Mouse (Mus musculus) liver, postnatal 0 days (tissue): ENCODE measurements around the gene Smc5. TPM values are rescaled to one million over a fixed set of nuclear protein-coding genes. Genes with fewer than 3 reads are reported as not detected.

ENCODE experiments used
- ATAC-seq: fragments of 200-750 bp; cut with Nextera tagmentation; 2 replicates; pipeline ENCODE4 v1.8.0; 2017; ENCODE audit warnings: mild to moderate bottlenecking, moderate library complexity
- DNase-seq: peaks from one replicate; pipeline ENCODE4 v3.0.0-alpha.2; 2016
- H3K27ac ChIP-seq: fragments of 300-500 bp; sonication (generic); 2 replicates; pipeline ENCODE4 v1.5.1; 2014; ENCODE audit warnings: antibody characterized with exemption, moderate library complexity, mild to moderate bottlenecking, low read depth
- H3K27me3 ChIP-seq: fragments of 300-500 bp; sonication (generic); 2 replicates; pipeline ENCODE4 v1.6.1; 2014; ENCODE audit warnings: low read length, control low read depth, mixed read lengths; ENCODE audit not compliant: insufficient read depth
- H3K36me3 ChIP-seq: fragments of 300-500 bp; sonication (generic); replicated peaks from 2 replicates; pipeline ENCODE4 v1.6.1; 2014; ENCODE audit warnings: mild to moderate bottlenecking, control low read depth, low read length, moderate library complexity, mixed read lengths; ENCODE audit not compliant: insufficient read depth
- H3K4me1 ChIP-seq: fragments of 300-500 bp; sonication (generic); 2 replicates; pipeline ENCODE4 v1.6.1; 2014; ENCODE audit warnings: antibody characterized with exemption, mild to moderate bottlenecking, control low read depth; ENCODE audit not compliant: insufficient read depth
- H3K4me2 ChIP-seq: fragments of 300-500 bp; sonication (generic); 2 replicates; pipeline ENCODE4 v1.6.1; 2014; ENCODE audit warnings: low read depth, mild to moderate bottlenecking, low read length, moderate library complexity, mixed read lengths
- H3K4me3 ChIP-seq: fragments of 300-500 bp; sonication (generic); 2 replicates; pipeline ENCODE4 v1.5.1; 2014; ENCODE audit warnings: low read depth, low read length
- H3K9ac ChIP-seq: fragments of 300-500 bp; sonication (generic); replicated peaks from 2 replicates; pipeline ENCODE4 v1.6.1; 2014; ENCODE audit warnings: mild to moderate bottlenecking, moderate library complexity
- H3K9me3 ChIP-seq: fragments of 300-500 bp; sonication (generic); 2 replicates; pipeline ENCODE4 v1.6.1; 2016; ENCODE audit warnings: mild to moderate bottlenecking, control low read depth, low read length, mixed read lengths
- CTCF ChIP-seq: sonication (generic); IDR thresholded peaks from 2 replicates; pipeline ENCODE4 v1.5.1; 2016; ENCODE audit warnings: antibody characterized with exemption, low read depth
- EP300 ChIP-seq: IDR thresholded peaks from 2 replicates; pipeline ENCODE4 v1.6.1; 2016; ENCODE audit warnings: antibody characterized with exemption, low read depth, mild to moderate bottlenecking
- WGBS: fragments of 180-500 bp; shearing (Covaris S2); extraction: QIAGEN DNeasy Blood & Tissue Kit; methylation state at CpG from one replicate; pipeline ENCODE4 v1.1.7; 2014; ENCODE audit not compliant: insufficient replicate concordance; 5-methylcytosine and 5-hydroxymethylcytosine counted together
- polyA plus RNA-seq: library from polyadenylated mRNA; unstranded; fragments of >200 nt; fragmentation: Nextera tagmentation; extraction: Ambion mirVana; gene quantifications from 2 replicates; pipeline ENCODE4 v1.2.1, GENCODE M21; 2015

Gene Smc5
- polyA plus RNA-seq = 5.4 and 6.8 TPM in 2 replicates

DNA sequence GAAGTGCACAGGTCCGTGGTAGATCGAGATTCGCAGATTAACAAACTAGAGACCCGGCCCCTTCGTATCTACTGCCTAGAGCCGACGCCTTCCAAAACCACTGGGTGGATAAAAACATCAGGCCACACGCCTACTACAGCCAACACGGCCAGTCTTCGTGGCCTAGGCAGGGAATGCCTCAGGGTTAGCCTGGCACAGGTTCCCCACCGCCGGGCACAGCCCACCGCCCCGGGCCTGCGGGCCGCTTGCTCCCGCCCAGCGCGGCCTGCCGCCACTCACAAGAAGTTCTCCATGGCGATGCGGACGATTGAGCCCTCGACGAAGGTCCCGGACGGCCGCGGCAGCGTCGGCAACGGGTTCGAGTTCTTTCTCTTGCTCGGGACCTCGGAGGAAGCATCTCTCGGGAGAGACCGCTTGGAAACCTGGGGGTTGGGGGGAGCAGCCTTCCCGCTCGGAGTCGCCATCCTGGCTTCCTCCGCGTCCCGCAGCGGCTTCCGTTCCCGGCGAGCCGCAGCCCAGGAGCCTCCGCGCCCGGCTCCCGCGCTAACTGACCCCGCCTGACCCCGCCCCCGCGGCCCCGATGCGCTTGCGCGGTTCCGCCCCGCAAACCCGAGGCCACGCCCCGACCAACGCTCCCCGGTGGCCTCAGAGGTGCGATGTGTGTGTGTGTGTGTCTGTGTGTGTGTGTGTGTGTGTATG, at the start of gene Smc5:
Smc5 (minus strand) TSS at position 543 of the 699 bp plus-strand sequence.
- DNase-seq (peak; percentile 96), ATAC-seq (peak; percentile 98)
- WGBS = under 1% methylated on average over 60 of the region's 69 CpGs
- TF ChIP-seq EP300 (no peak), CTCF (no peak)
- Histone ChIP-seq H3K4me2 (peak within 1 kb of the TSS; percentile 85), H3K9ac (peak within 1 kb of the TSS; percentile 87), H3K9me3 (no peaks in the 10 kb centered on the region), H3K27ac (peak within 1 kb of the TSS; percentile 53), H3K27me3 (no peaks in the 10 kb centered on the region), H3K4me1 (peaks cover 8% of the 10 kb centered on the region), H3K36me3 (peaks cover 6% of the 10 kb centered on the region), H3K4me3 (peak within 1 kb of the TSS; percentile 69)

DNA sequence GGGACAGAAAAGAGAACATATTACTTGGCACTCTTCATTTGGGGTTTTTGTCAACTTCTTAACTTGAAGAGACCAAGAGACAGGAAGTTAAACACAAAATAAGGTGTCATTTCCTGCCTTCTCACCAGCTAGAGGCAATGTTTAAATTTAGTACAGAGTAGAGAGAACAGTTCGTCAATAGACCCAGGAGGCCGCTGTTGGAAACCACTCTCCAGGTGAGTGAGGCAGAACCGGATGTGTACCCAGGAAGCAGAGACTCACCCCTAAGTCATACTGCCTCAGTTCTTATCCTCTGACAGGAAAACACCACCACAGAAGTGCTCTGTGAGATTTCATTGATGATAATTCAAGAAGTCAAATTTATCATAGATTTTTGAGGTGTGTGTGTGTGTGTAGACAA, 49.4 kb upstream of the Smc5 start:
- ATAC-seq = no peak
- H3K4me3 ChIP-seq = no peak overlapping the region
- no peaks in the 10 kb centered on the region for H3K36me3 ChIP-seq
- H3K9me3 ChIP-seq = no peaks in the 10 kb centered on the region
- no peak overlapping the region for H3K9ac ChIP-seq
- TF ChIP-seq CTCF (no peak), EP300 (no peak)
- no peaks in the 10 kb centered on the region for H3K4me1 ChIP-seq
- H3K27ac ChIP-seq = no peak overlapping the region
- WGBS = 32% methylated on average over 3 of the region's 3 CpGs
- DNase-seq = no peak
- H3K27me3 ChIP-seq = no peaks in the 10 kb centered on the region
- H3K4me2 ChIP-seq = no peak overlapping the region

GRCm38 (mm10) chr19:23317989-23318358, 44.3 kb upstream of the Smc5 start:
- no peak overlapping the region for H3K9ac ChIP-seq
- H3K4me2 ChIP-seq = no peak overlapping the region
- no peak overlapping the region for H3K4me3 ChIP-seq
- DNase-seq (no peak), ATAC-seq (no peak)
- no peaks in the 10 kb centered on the region for H3K4me1 ChIP-seq
- no peaks in the 10 kb centered on the region for H3K36me3 ChIP-seq
- WGBS = 72% methylated on average over 5 of the region's 5 CpGs
- H3K9me3 ChIP-seq = no peaks in the 10 kb centered on the region
- no peak overlapping the region for H3K27ac ChIP-seq
- no peaks in the 10 kb centered on the region for H3K27me3 ChIP-seq
- TF ChIP-seq CTCF = no peak

DNA sequence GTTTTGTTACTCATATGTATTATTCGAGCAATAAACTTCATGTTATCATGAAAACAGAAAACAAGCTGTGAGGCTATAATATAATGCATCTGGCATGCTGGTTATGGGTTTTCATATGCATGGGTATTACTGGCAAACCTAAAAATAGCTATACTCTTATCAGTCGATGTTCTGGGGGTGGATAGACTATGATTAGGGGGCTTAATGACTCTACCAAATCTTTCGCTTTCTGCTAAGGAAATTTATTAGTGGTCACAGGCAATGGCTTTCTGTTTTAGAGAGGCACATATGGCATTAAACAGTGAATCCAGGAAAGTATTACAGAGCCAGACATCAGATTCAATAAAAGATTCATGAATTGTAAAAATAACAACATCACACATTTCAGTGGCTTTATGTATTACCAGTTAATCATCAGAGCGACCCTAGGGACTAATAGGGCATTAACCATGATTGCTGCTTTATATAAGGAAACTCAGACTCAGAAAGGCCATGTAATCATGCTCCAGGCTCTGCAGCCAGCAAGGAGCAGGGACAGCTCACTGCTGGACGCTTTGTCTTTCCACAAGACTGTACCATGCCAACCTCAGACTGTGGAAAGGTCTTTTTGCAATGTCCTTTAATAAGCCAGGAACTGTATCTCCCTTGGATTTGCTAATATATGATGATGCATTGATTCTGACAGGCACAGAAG, 43.7 kb upstream of the Smc5 start:
- Histone ChIP-seq H3K4me2 (no peak overlapping the region), H3K9me3 (no peaks in the 10 kb centered on the region), H3K27me3 (no peaks in the 10 kb centered on the region), H3K4me1 (no peaks in the 10 kb centered on the region), H3K36me3 (no peaks in the 10 kb centered on the region), H3K4me3 (no peak overlapping the region), H3K27ac (no peak overlapping the region), H3K9ac (no peak overlapping the region)
- TF ChIP-seq CTCF (no peak), EP300 (no peak)
- 68% methylated on average over 5 of the region's 5 CpGs for WGBS
- no peak for DNase-seq
- no peak for ATAC-seq

DNA sequence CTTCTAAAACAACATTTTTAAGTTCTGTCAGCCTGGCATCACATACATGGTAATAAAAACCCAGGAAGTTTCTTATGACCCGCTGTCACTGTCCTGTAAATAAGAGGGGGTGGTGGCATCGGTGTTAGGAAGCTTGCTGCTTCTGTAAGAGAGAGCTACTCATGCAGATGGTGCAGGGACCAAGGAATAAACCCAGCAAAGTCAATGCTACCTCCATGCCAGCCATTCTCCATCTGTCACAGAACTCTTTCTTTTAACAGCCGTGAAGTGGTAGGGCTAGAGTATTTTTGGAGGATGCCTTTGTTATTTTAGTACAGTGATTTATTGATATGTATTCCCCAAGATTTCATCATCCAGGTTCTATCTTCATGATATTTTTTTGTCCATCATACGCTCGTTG, 43.2 kb upstream of the Smc5 start:
- WGBS = 82% methylated on average over 5 of the region's 5 CpGs

DNA sequence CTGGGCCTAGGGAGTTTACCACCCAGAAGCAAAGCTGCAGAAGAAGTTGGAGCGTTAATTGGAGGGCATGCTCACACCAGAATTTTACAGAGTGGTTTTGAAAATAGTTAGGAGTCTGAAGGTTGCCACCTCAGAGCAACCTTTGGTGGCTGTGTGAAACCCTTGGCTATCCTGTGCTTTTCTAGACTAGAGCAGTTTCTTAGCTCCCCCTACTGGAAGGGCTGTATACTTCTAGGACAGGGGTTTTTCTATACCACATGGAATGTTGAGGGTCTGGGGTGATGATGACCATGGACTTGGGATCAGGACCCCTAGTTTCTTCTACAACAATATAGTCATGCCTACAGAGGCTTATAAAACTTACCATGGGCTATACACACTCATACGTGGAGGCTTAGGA, 36.3 kb upstream of the Smc5 start:
- Histone ChIP-seq H3K27ac (no peak overlapping the region), H3K9ac (no peak overlapping the region), H3K9me3 (no peaks in the 10 kb centered on the region), H3K4me2 (no peak overlapping the region), H3K4me3 (no peak overlapping the region), H3K36me3 (no peaks in the 10 kb centered on the region), H3K27me3 (no peaks in the 10 kb centered on the region), H3K4me1 (no peaks in the 10 kb centered on the region)
- DNase-seq (no peak), ATAC-seq (no peak)
- TF ChIP-seq EP300 (no peak), CTCF (peak; percentile 47)
- WGBS = 85% methylated on average over 2 of the region's 2 CpGs

More for the DNA sequence above, 43.2 kb upstream of the Smc5 start:
- H3K27ac ChIP-seq = no peak overlapping the region
- TF ChIP-seq CTCF = no peak
- TF ChIP-seq EP300 = no peak
- no peak overlapping the region for H3K4me3 ChIP-seq
- no peak for DNase-seq
- no peak overlapping the region for H3K9ac ChIP-seq
- no peaks in the 10 kb centered on the region for H3K27me3 ChIP-seq
- no peaks in the 10 kb centered on the region for H3K9me3 ChIP-seq
- no peaks in the 10 kb centered on the region for H3K4me1 ChIP-seq
- H3K4me2 ChIP-seq = no peak overlapping the region
- no peaks in the 10 kb centered on the region for H3K36me3 ChIP-seq
- ATAC-seq = no peak
